Comparison of ENCODE assay signal across 8 mouse cellular contexts in genomic region chr10:44380476-44381208, GRCm38 (mm10).
A peak's percentile ranks its signal among the peaks of the same experiment; 100 is the strongest.
DNase-seq lines count a peak whose midpoint lies in the region; ATAC-seq lines count a peak whose summit lies in the region.

No protein-coding gene starts in this region.

- H3K36me3 ChIP-seq in forebrain, embryonic 13.5 days (ENCODE audit: poor library complexity, severe bottlenecking) = no peaks in the 10 kb centered on the region
- no peaks in the 10 kb centered on the region for H3K36me3 ChIP-seq in forebrain, embryonic 12.5 days (replicated peaks)
- H3K36me3 ChIP-seq in limb, embryonic 11.5 days (ENCODE audit: control insufficient read depth, insufficient read depth, low read length) = no peaks in the 10 kb centered on the region
- H3K36me3 ChIP-seq in midbrain, embryonic 11.5 days (ENCODE audit: control insufficient read depth, insufficient read depth, low read length) = no peaks in the 10 kb centered on the region
- H3K36me3 ChIP-seq in stomach, embryonic 16.5 days (ENCODE audit: control insufficient read depth, insufficient read depth, low read length) = no peaks in the 10 kb centered on the region

- H3K4me3 ChIP-seq in forebrain, embryonic 13.5 days = no peak overlapping the region
- H3K4me3 ChIP-seq in forebrain, embryonic 12.5 days (replicated peaks) = no peak overlapping the region
- H3K4me3 ChIP-seq in limb, embryonic 11.5 days (ENCODE audit: low read depth, low read length) = no peak overlapping the region
- no peak overlapping the region for H3K4me3 ChIP-seq in midbrain, embryonic 11.5 days (ENCODE audit: low read depth, low read length)
- peak overlapping the region; percentile 11 for H3K4me3 ChIP-seq in stomach, embryonic 16.5 days (replicated peaks; ENCODE audit: low read length)

- H3K27ac ChIP-seq in forebrain, embryonic 13.5 days = no peak overlapping the region
- H3K27ac ChIP-seq in forebrain, embryonic 12.5 days = no peak overlapping the region
- H3K27ac ChIP-seq in limb, embryonic 11.5 days (replicated peaks; ENCODE audit: low read depth, low read length) = no peak overlapping the region
- no peak overlapping the region for H3K27ac ChIP-seq in midbrain, embryonic 11.5 days (ENCODE audit: low read depth, low read length)
- H3K27ac ChIP-seq in stomach, embryonic 16.5 days (ENCODE audit: low read length) = peak overlapping the region; percentile 70

- peak; percentile 59 for DNase-seq in c-Kit-positive CD71-negative TER-119-negative erythroid progenitor cells, embryonic 14.5 days (ENCODE audit: low read depth)
- DNase-seq in heart, adult 11 months = peak; percentile 98
- peak; percentile 15 for DNase-seq in kidney, adult 11 months
- peak; percentile 37 for DNase-seq in limb, embryonic 11.5 days (ENCODE audit: low spot score)
- peak; percentile 86 for DNase-seq in midbrain, embryonic 11.5 days (ENCODE audit: low spot score, missing footprints)

- H3K9ac ChIP-seq in forebrain, embryonic 13.5 days = no peak overlapping the region
- H3K9ac ChIP-seq in forebrain, embryonic 12.5 days = no peak overlapping the region
- no peak overlapping the region for H3K9ac ChIP-seq in limb, embryonic 11.5 days (ENCODE audit: low read length)
- H3K9ac ChIP-seq in midbrain, embryonic 11.5 days (ENCODE audit: low read length) = no peak overlapping the region
- H3K9ac ChIP-seq in stomach, embryonic 16.5 days (ENCODE audit: low read length) = peak overlapping the region; percentile 8

- ATAC-seq in forebrain, embryonic 13.5 days = peak; percentile 56; the same call in 1 of the 2 replicates
- no peak for ATAC-seq in forebrain, embryonic 12.5 days (ENCODE audit: low FRiP score)
- ATAC-seq in limb, embryonic 11.5 days (ENCODE audit: insufficient number of reproducible peaks, low FRiP score, low TSS enrichment, low read depth) = no peak
- ATAC-seq in midbrain, embryonic 11.5 days (ENCODE audit: low FRiP score) = 0 out of 2 replicates have a peak, but pooled peaks have one; percentile 14
- peak; percentile 37; the same call in 1 of the 2 replicates for ATAC-seq in stomach, embryonic 16.5 days (ENCODE audit: insufficient read depth, low FRiP score)

- peaks cover 24% of the 10 kb centered on the region for H3K4me1 ChIP-seq in forebrain, embryonic 13.5 days
- H3K4me1 ChIP-seq in forebrain, embryonic 12.5 days = peaks cover 11% of the 10 kb centered on the region
- H3K4me1 ChIP-seq in limb, embryonic 11.5 days (ENCODE audit: control insufficient read depth, insufficient read depth, low read length) = peaks cover 9% of the 10 kb centered on the region
- H3K4me1 ChIP-seq in midbrain, embryonic 11.5 days (ENCODE audit: control insufficient read depth, insufficient read depth, low read length) = no peaks in the 10 kb centered on the region
- peaks cover 9% of the 10 kb centered on the region for H3K4me1 ChIP-seq in stomach, embryonic 16.5 days (ENCODE audit: control insufficient read depth, insufficient read depth, low read length)

- H3K27me3 ChIP-seq in forebrain, embryonic 13.5 days = no peaks in the 10 kb centered on the region
- H3K27me3 ChIP-seq in forebrain, embryonic 12.5 days = 0 out of 2 replicates have a peak, but pooled peaks cover 3% of the 10 kb centered on the region
- no peaks in the 10 kb centered on the region for H3K27me3 ChIP-seq in limb, embryonic 11.5 days (ENCODE audit: control insufficient read depth, insufficient read depth, low read length)
- no peaks in the 10 kb centered on the region for H3K27me3 ChIP-seq in midbrain, embryonic 11.5 days (ENCODE audit: control insufficient read depth, insufficient read depth, low read length)
- no peaks in the 10 kb centered on the region for H3K27me3 ChIP-seq in stomach, embryonic 16.5 days (ENCODE audit: control insufficient read depth, insufficient read depth, low read length)

- no peak overlapping the region for H3K4me2 ChIP-seq in forebrain, embryonic 13.5 days
- H3K4me2 ChIP-seq in forebrain, embryonic 12.5 days = no peak overlapping the region
- 0 out of 2 replicates have a peak overlapping the region, but pooled peaks have one; percentile 7 for H3K4me2 ChIP-seq in limb, embryonic 11.5 days (ENCODE audit: low read depth, severe bottlenecking)
- no peak overlapping the region; the same call in 1 of the 2 replicates for H3K4me2 ChIP-seq in midbrain, embryonic 11.5 days
- peak overlapping the region; percentile 41 for H3K4me2 ChIP-seq in stomach, embryonic 16.5 days (ENCODE audit: low read depth, low read length)

- H3K9me3 ChIP-seq in forebrain, embryonic 13.5 days (replicated peaks) = no peaks in the 10 kb centered on the region
- no peaks in the 10 kb centered on the region for H3K9me3 ChIP-seq in forebrain, embryonic 12.5 days
- H3K9me3 ChIP-seq in limb, embryonic 11.5 days (ENCODE audit: control insufficient read depth, low read length) = no peaks in the 10 kb centered on the region
- no peaks in the 10 kb centered on the region for H3K9me3 ChIP-seq in midbrain, embryonic 11.5 days (ENCODE audit: control insufficient read depth, low read length)
- no peaks in the 10 kb centered on the region for H3K9me3 ChIP-seq in stomach, embryonic 16.5 days (replicated peaks; ENCODE audit: control insufficient read depth, low read length)

- 56% methylated on average over 20 of the region's 20 CpGs for WGBS in forebrain, embryonic 13.5 days
- WGBS in forebrain, embryonic 12.5 days = 55% methylated on average over 20 of the region's 20 CpGs
- 49% methylated on average over 20 of the region's 20 CpGs for WGBS in limb, embryonic 11.5 days
- 53% methylated on average over 20 of the region's 20 CpGs for WGBS in midbrain, embryonic 11.5 days
- 33% methylated on average over 20 of the region's 20 CpGs for WGBS in stomach, embryonic 16.5 days

Comparison
In these comparisons a context has a peak if more than half of its experiments do, and no peak if none do; other contexts are left out.
1. ATAC-seq: peak in forebrain, embryonic 13.5 days (single experiment), midbrain, embryonic 11.5 days (single experiment) and stomach, embryonic 16.5 days (single experiment); none in forebrain, embryonic 12.5 days (single experiment) and limb, embryonic 11.5 days (single experiment).
2. H3K4me2 ChIP-seq: peak in limb, embryonic 11.5 days (single experiment) and stomach, embryonic 16.5 days (single experiment); none in forebrain, embryonic 13.5 days (single experiment), forebrain, embryonic 12.5 days (single experiment) and midbrain, embryonic 11.5 days (single experiment).
3. DNase-seq: peak in every context shown above with its lines; median percentile 98 in heart, adult 11 months; 86 in midbrain, embryonic 11.5 days; 59 in c-Kit-positive CD71-negative TER-119-negative erythroid progenitor cells, embryonic 14.5 days; 37 in limb, embryonic 11.5 days; 15 in kidney, adult 11 months.